Mouse (Mus musculus) midbrain, embryonic 11.5 days (tissue): ENCODE measurements around the gene Upk3b. TPM values are rescaled to one million over a fixed set of nuclear protein-coding genes. Genes with fewer than 3 reads are reported as not detected.

Experiments
- ATAC-seq: fragments of 200-750 bp; cut with Nextera tagmentation; 2 replicates; pipeline ENCODE4 v1.8.0; 2017; ENCODE audit warnings: moderate TSS enrichment, moderate library complexity; ENCODE audit not compliant: low FRiP score
- DNase-seq: peaks from one replicate; pipeline ENCODE4 v3.0.0; 2015; ENCODE audit warnings: low spot score; ENCODE audit errors: missing footprints
- H3K27ac ChIP-seq: fragments of 300-500 bp; sonication (generic); 2 replicates; pipeline ENCODE4 v1.5.1; 2014; ENCODE audit warnings: low read depth, low read length
- H3K27me3 ChIP-seq: fragments of 300-500 bp; sonication (generic); 2 replicates; pipeline ENCODE4 v1.6.1; 2014; ENCODE audit warnings: mild to moderate bottlenecking, low read length, moderate library complexity, mixed read lengths; ENCODE audit not compliant: control insufficient read depth, insufficient read depth
- H3K36me3 ChIP-seq: fragments of 300-500 bp; sonication (generic); 2 replicates; pipeline ENCODE4 v1.6.1; 2014; ENCODE audit warnings: mild to moderate bottlenecking, low read length, moderate library complexity, mixed read lengths; ENCODE audit not compliant: control insufficient read depth, insufficient read depth
- H3K4me1 ChIP-seq: fragments of 300-500 bp; sonication (generic); 2 replicates; pipeline ENCODE4 v1.6.1; 2014; ENCODE audit warnings: low read length; ENCODE audit not compliant: control insufficient read depth, insufficient read depth
- H3K4me2 ChIP-seq: fragments of 300-500 bp; sonication (generic); 2 replicates; pipeline ENCODE4 v1.6.1; 2014; ENCODE audit warnings: mild to moderate bottlenecking, moderate library complexity
- H3K4me3 ChIP-seq: fragments of 300-500 bp; sonication (generic); 2 replicates; pipeline ENCODE4 v1.5.1; 2014; ENCODE audit warnings: low read depth, low read length
- H3K9ac ChIP-seq: fragments of 300-500 bp; sonication (generic); 2 replicates; pipeline ENCODE4 v1.6.1; 2014; ENCODE audit warnings: low read length
- H3K9me3 ChIP-seq: fragments of 300-500 bp; sonication (generic); 2 replicates; pipeline ENCODE4 v1.6.1; 2016; ENCODE audit warnings: low read length; ENCODE audit not compliant: control insufficient read depth
- WGBS: fragments of 180-500 bp; shearing (Covaris S2); extraction: QIAGEN DNeasy Blood & Tissue Kit; methylation state at CpG from one replicate; pipeline ENCODE4 v1.1.7; 2014; 5-methylcytosine and 5-hydroxymethylcytosine counted together
- polyA plus RNA-seq: library from polyadenylated mRNA; unstranded; fragments of >200 nt; fragmentation: Nextera tagmentation; extraction: Ambion mirVana; gene quantifications from 2 replicates; pipeline ENCODE4 v1.2.1, GENCODE M21; 2014

Gene Upk3b
- polyA plus RNA-seq, 1 experiment from 2014 or later, result not detected

GRCm38 (mm10) chr5:136002751-136003151 is 35.5 kb upstream of the Upk3b start:
- 43% methylated on average over 3 of the region's 3 CpGs for WGBS
- Histone ChIP-seq H3K27me3 (no peaks in the 10 kb centered on the region), H3K4me3 (no peak overlapping the region), H3K9ac (no peak overlapping the region), H3K36me3 (peaks cover 5% of the 10 kb centered on the region; the same call in 1 of the 2 replicates), H3K9me3 (no peaks in the 10 kb centered on the region), H3K27ac (no peak overlapping the region), H3K4me1 (no peaks in the 10 kb centered on the region), H3K4me2 (no peak overlapping the region)
- ATAC-seq (no peak), DNase-seq (no peak)

GRCm38 (mm10) chr5:136004537-136004936 is 33.8 kb upstream of the Upk3b start:
- Histone ChIP-seq H3K4me1 (no peaks in the 10 kb centered on the region), H3K9me3 (no peaks in the 10 kb centered on the region), H3K4me2 (no peak overlapping the region), H3K27me3 (no peaks in the 10 kb centered on the region), H3K36me3 (0 out of 2 replicates have a peak, but pooled peaks cover 2% of the 10 kb centered on the region), H3K4me3 (no peak overlapping the region), H3K27ac (no peak overlapping the region), H3K9ac (no peak overlapping the region)
- WGBS, result 88% methylated on average over 4 of the region's 4 CpGs
- ATAC-seq (no peak), DNase-seq (no peak)

- no peaks in the 10 kb centered on the region for H3K4me1 ChIP-seq
- no peak overlapping the region for H3K4me2 ChIP-seq
- WGBS, result 79% methylated on average over 7 of the region's 7 CpGs
- H3K9ac ChIP-seq, result no peak overlapping the region
- no peak overlapping the region for H3K4me3 ChIP-seq
- ATAC-seq (no peak), DNase-seq (no peak)
- peaks cover 9% of the 10 kb centered on the region; the same call in 1 of the 2 replicates for H3K36me3 ChIP-seq
- H3K27ac ChIP-seq, result no peak overlapping the region
- no peaks in the 10 kb centered on the region for H3K27me3 ChIP-seq
- H3K9me3 ChIP-seq, result no peaks in the 10 kb centered on the region
These were observed 30.6 kb upstream of the Upk3b start for GRCm38 (mm10) chr5:136007745-136008144.

GRCm38 (mm10) chr5:136014877-136015276 is 23.4 kb upstream of the Upk3b start:
- H3K9me3 ChIP-seq, result no peaks in the 10 kb centered on the region
- DNase-seq, result no peak
- no peak overlapping the region for H3K4me2 ChIP-seq
- ATAC-seq, result no peak
- no peak overlapping the region for H3K9ac ChIP-seq
- no peak overlapping the region for H3K4me3 ChIP-seq
- no peak overlapping the region for H3K27ac ChIP-seq
- no peaks in the 10 kb centered on the region for H3K27me3 ChIP-seq
- 86% methylated on average over 10 of the region's 10 CpGs for WGBS
- H3K4me1 ChIP-seq, result no peaks in the 10 kb centered on the region
- peaks cover 7% of the 10 kb centered on the region; the same call in 1 of the 2 replicates for H3K36me3 ChIP-seq

- no peak overlapping the region for H3K27ac ChIP-seq
- no peaks in the 10 kb centered on the region for H3K9me3 ChIP-seq
- no peaks in the 10 kb centered on the region for H3K27me3 ChIP-seq
- no peak overlapping the region for H3K4me3 ChIP-seq
- no peaks in the 10 kb centered on the region for H3K4me1 ChIP-seq
- peaks cover 7% of the 10 kb centered on the region; the same call in 1 of the 2 replicates for H3K36me3 ChIP-seq
- 85% methylated on average over 10 of the region's 10 CpGs for WGBS
- no peak for DNase-seq
- no peak overlapping the region for H3K9ac ChIP-seq
- ATAC-seq, result no peak
- no peak overlapping the region for H3K4me2 ChIP-seq
These were observed 22.7 kb upstream of the Upk3b start for GRCm38 (mm10) chr5:136015586-136015985.

GRCm38 (mm10) chr5:136016014-136016876 is 22.1 kb upstream of the Upk3b start:
- peaks cover 6% of the 10 kb centered on the region; the same call in 1 of the 2 replicates for H3K36me3 ChIP-seq
- no peaks in the 10 kb centered on the region for H3K9me3 ChIP-seq
- H3K4me1 ChIP-seq, result no peaks in the 10 kb centered on the region
- H3K4me2 ChIP-seq, result no peak overlapping the region
- no peaks in the 10 kb centered on the region for H3K27me3 ChIP-seq
- no peak overlapping the region for H3K27ac ChIP-seq
- ATAC-seq, result no peak
- H3K4me3 ChIP-seq, result no peak overlapping the region
- no peak for DNase-seq
- no peak overlapping the region for H3K9ac ChIP-seq
- WGBS, result 89% methylated on average over 10 of the region's 10 CpGs

- DNase-seq, result no peak
- 0 out of 2 replicates have a peak, but pooled peaks cover 5% of the 10 kb centered on the region for H3K36me3 ChIP-seq
- 89% methylated on average over 6 of the region's 6 CpGs for WGBS
These were observed 21.0 kb upstream of the Upk3b start for GRCm38 (mm10) chr5:136017262-136017661.

GRCm38 (mm10) chr5:136018726-136019125 is 19.6 kb upstream of the Upk3b start:
- H3K36me3 ChIP-seq, result 0 out of 2 replicates have a peak, but pooled peaks cover 2% of the 10 kb centered on the region
- no peak overlapping the region for H3K27ac ChIP-seq
- H3K4me3 ChIP-seq, result no peak overlapping the region
- no peak overlapping the region for H3K4me2 ChIP-seq
- no peaks in the 10 kb centered on the region for H3K4me1 ChIP-seq
- WGBS, result 84% methylated on average over 2 of the region's 2 CpGs
- H3K9ac ChIP-seq, result no peak overlapping the region
- DNase-seq (no peak), ATAC-seq (no peak)
- no peaks in the 10 kb centered on the region for H3K27me3 ChIP-seq
- no peaks in the 10 kb centered on the region for H3K9me3 ChIP-seq

More at GRCm38 (mm10) chr5:136017262-136017661, 21.0 kb upstream of the Upk3b start:
- no peaks in the 10 kb centered on the region for H3K27me3 ChIP-seq
- H3K9me3 ChIP-seq, result no peaks in the 10 kb centered on the region
- no peak overlapping the region for H3K27ac ChIP-seq
- ATAC-seq, result no peak
- no peaks in the 10 kb centered on the region for H3K4me1 ChIP-seq
- no peak overlapping the region for H3K4me3 ChIP-seq
- no peak overlapping the region for H3K4me2 ChIP-seq
- H3K9ac ChIP-seq, result no peak overlapping the region

- H3K9me3 ChIP-seq, result no peaks in the 10 kb centered on the region
- H3K4me3 ChIP-seq, result no peak overlapping the region
- DNase-seq (no peak), ATAC-seq (no peak)
- H3K4me2 ChIP-seq, result no peak overlapping the region
- H3K9ac ChIP-seq, result no peak overlapping the region
- H3K36me3 ChIP-seq, result 0 out of 2 replicates have a peak, but pooled peaks cover 2% of the 10 kb centered on the region
- no peaks in the 10 kb centered on the region for H3K27me3 ChIP-seq
- WGBS, result 30% methylated on average over 1 of the region's 1 CpGs
- no peaks in the 10 kb centered on the region for H3K4me1 ChIP-seq
- H3K27ac ChIP-seq, result no peak overlapping the region
These were observed 18.4 kb upstream of the Upk3b start for GRCm38 (mm10) chr5:136019907-136020306.
